Mouse (Mus musculus): ENCODE measurements at regions not wholly inside any gene's neighbourhood (a gene's known extent, or its start where the extent isn't known, plus 50 kb on each side); places are given as distances from the start of the nearest gene placed in this dataset.
"Not testable (repeated sequence)": the region's sequence is repeated elsewhere in the genome, so short reads cannot be mapped to it uniquely, and the experiment has no call there.

GRCm38 (mm10) chr5:3278956-3279355 lies 62.3 kb upstream of the Cdk6 start:
- not testable (repeated sequence) for TF ChIP-seq GATA1 (IDR thresholded peaks at IDR 0.05; ENCODE audit: borderline replicate concordance, low read length); FLI1 (IDR thresholded peaks at IDR 0.05; ENCODE audit: low read length)

All from megakaryocyte, embryonic 14.5 days (primary cell).